Mouse (Mus musculus) G1E (cell line): ENCODE measurements around the gene Aff3. TPM values are rescaled to one million over a fixed set of nuclear protein-coding genes. Genes with fewer than 3 reads are reported as not detected.

Source experiments
- ATAC-seq: 2 replicates; pipeline ENCODE4 v1.8.0; 2016; ENCODE audit warnings: mild to moderate bottlenecking; ENCODE audit not compliant: insufficient number of reproducible peaks, poor library complexity, low FRiP score, severe bottlenecking; ENCODE audit errors: extremely low read depth
- DNase-seq: peaks from one replicate; pipeline ENCODE4 v3.0.0; 2012; ENCODE audit warnings: low spot score
- H3K27me3 ChIP-seq: 2 replicates; pipeline ENCODE4 v1.6.1; 2012; ENCODE audit warnings: mild to moderate bottlenecking, low read length, inconsistent platforms; ENCODE audit not compliant: insufficient read depth
- H3K36me3 ChIP-seq: replicated peaks from 2 replicates; pipeline ENCODE3; 2012; ENCODE audit warnings: mild to moderate bottlenecking, inconsistent platforms
- H3K4me1 ChIP-seq: 2 replicates; pipeline ENCODE4 v1.6.1; 2012; ENCODE audit warnings: low read depth, low read length, inconsistent platforms, mixed read lengths; ENCODE audit not compliant: insufficient read depth
- H3K4me3 ChIP-seq: 2 replicates; pipeline ENCODE4 v1.5.1; 2012; ENCODE audit warnings: low read depth, mild to moderate bottlenecking, inconsistent platforms, low read length, moderate library complexity, mixed read lengths
- H3K9me3 ChIP-seq: replicated peaks from 2 replicates; pipeline ENCODE4 v1.6.1; 2012; ENCODE audit warnings: inconsistent platforms
- CTCF ChIP-seq: IDR thresholded peaks from 2 replicates; pipeline ENCODE4 v1.5.1; 2012; ENCODE audit warnings: low read depth, low read length, inconsistent platforms, mixed read lengths
- GATA1 ChIP-seq: IDR thresholded peaks from 2 replicates; pipeline ENCODE4 v1.6.1; 2012; ENCODE audit warnings: borderline replicate concordance, low read length, inconsistent platforms, mixed read lengths
- GATA2 ChIP-seq: IDR thresholded peaks from 2 replicates; pipeline ENCODE4 v1.6.1; 2012; ENCODE audit warnings: low read depth, low read length, inconsistent platforms, borderline replicate concordance
- POLR2AphosphoS5 ChIP-seq: IDR thresholded peaks from 2 replicates; pipeline ENCODE4 v1.6.1; 2012; ENCODE audit warnings: low read depth, low read length, inconsistent platforms; ENCODE audit not compliant: insufficient replicate concordance
- TAL1 ChIP-seq: conservative IDR thresholded peaks from 2 replicates; pipeline ENCODE4 v1.6.1; 2012; ENCODE audit warnings: low read depth, low read length, inconsistent platforms, mixed read lengths
- polyA plus RNA-seq: library from polyadenylated mRNA; stranded (reverse); fragments of >175 nt; gene quantifications from 2 replicates; pipeline ENCODE4 v1.2.3, GENCODE M21; 2012
- total RNA-seq, 2 experiments: library from RNA; stranded (forward) in 1 of 2; stranded (reverse) in 1 of 2; fragments of 200-1000 nt in 1 of 2; fragments of >200 nt in 1 of 2; fragmentation: Nextera tagmentation in 1 of 2; gene quantifications; 2 replicates each; pipeline ENCODE4 v1.2.3; 2014 to 2017

The Aff3 gene
- total and polyA plus RNA-seq, 3 experiments, result 2.3 to 6.9 (median 6.3) TPM

DNA sequence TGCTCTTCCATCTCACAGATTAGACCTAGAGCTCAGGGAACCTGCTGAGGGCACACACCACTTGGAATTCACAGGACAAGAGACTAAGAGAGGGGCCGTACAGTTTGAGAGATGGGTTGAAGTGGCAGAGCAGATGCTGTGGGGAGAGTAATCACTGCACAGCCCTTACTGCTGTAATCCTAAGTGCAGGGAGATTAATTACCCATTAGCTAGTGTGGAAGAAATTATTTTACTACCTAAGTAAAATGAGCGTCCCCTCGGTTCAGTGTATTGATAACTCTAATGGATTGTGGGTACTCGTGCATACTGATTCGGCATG, 478.6 kb downstream of the Aff3 start:
- Histone ChIP-seq H3K27me3 (peaks cover 7% of the 10 kb centered on the region; the same call in 1 of the 2 replicates), H3K4me3 (no peak overlapping the region), H3K36me3 (no peaks in the 10 kb centered on the region), H3K4me1 (no peaks in the 10 kb centered on the region), H3K9me3 (peaks cover 2% of the 10 kb centered on the region)
- ATAC-seq (no peak), DNase-seq (no peak)
- TF ChIP-seq GATA2 (no peak), GATA1 (no peak), CTCF (no peak), TAL1 (no peak), POLR2AphosphoS5 (no peak)

GRCm38 (mm10) chr1:38185517-38186226, 479.1 kb downstream of the Aff3 start:
- Histone ChIP-seq H3K4me3 (no peak overlapping the region), H3K27me3 (peaks cover 7% of the 10 kb centered on the region; the same call in 1 of the 2 replicates), H3K4me1 (no peaks in the 10 kb centered on the region), H3K36me3 (no peaks in the 10 kb centered on the region), H3K9me3 (peaks cover 2% of the 10 kb centered on the region)
- no peak for TF ChIP-seq TAL1
- TF ChIP-seq CTCF, result peak; percentile 96
- ATAC-seq (no peak; the same call in 1 of the 2 replicates), DNase-seq (peak; percentile 50)

GRCm38 (mm10) chr1:38181020-38181550, 483.7 kb downstream of the Aff3 start:
- Histone ChIP-seq H3K4me3 (no peak overlapping the region), H3K36me3 (no peaks in the 10 kb centered on the region), H3K9me3 (no peaks in the 10 kb centered on the region), H3K4me1 (no peaks in the 10 kb centered on the region), H3K27me3 (peaks cover 9% of the 10 kb centered on the region; the same call in 1 of the 2 replicates)
- ATAC-seq (no peak), DNase-seq (no peak)
- TF ChIP-seq CTCF, result no peak
- no peak for TF ChIP-seq TAL1
- no peak for TF ChIP-seq GATA2
- no peak for TF ChIP-seq GATA1
- no peak for TF ChIP-seq POLR2AphosphoS5

DNA sequence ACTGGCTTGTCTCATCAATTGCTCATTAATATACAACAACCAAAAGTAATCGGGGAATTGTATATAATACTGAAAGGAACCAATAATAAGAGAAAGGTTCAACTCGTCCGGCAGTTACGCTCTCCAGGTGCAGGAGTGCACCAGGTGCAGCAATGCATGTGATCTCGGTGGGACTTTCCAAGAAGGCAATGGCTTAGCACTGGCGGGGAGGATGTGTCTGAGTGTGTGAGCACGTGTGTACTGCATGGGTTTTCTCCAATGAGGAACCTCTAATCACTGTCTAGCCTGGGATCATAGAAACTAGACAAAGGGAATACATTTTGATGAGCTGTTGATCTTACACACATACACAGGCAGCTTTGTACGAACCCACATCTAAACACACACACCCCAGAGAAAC, 485.8 kb downstream of the Aff3 start:
- Histone ChIP-seq H3K27me3 (peaks cover 9% of the 10 kb centered on the region; the same call in 1 of the 2 replicates), H3K36me3 (no peaks in the 10 kb centered on the region), H3K4me3 (no peak overlapping the region), H3K9me3 (no peaks in the 10 kb centered on the region), H3K4me1 (no peaks in the 10 kb centered on the region)
- no peak for DNase-seq
- TF ChIP-seq GATA1 (no peak), GATA2 (no peak), TAL1 (no peak), POLR2AphosphoS5 (no peak), CTCF (no peak)
- no peak for ATAC-seq

DNA sequence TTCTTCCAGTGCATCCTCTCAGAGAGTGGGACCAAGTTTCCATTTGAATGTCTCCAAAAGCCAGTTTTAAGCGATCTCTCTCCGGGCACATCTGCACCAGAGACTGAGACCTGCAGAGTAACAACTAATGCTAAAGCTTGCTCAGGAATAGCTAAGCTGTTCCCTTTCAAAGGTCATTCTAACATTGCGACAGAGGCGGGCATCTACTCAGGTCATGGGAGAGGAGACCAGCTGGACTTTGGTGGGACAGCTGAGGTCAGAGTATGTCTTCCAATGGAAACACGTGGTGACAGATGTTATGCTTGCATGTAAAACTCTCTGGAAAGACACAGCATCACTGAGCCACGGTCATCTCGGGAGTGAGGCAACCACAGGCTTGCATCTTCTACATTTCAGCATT, 488.7 kb downstream of the Aff3 start:
- H3K27me3 ChIP-seq, result peaks cover 8% of the 10 kb centered on the region
- TF ChIP-seq GATA1, result no peak
- TF ChIP-seq GATA2, result no peak
- TF ChIP-seq CTCF, result no peak
- no peak for TF ChIP-seq TAL1
- TF ChIP-seq POLR2AphosphoS5, result no peak
- no peaks in the 10 kb centered on the region for H3K4me1 ChIP-seq
- DNase-seq (no peak), ATAC-seq (no peak)
- no peaks in the 10 kb centered on the region for H3K36me3 ChIP-seq
- H3K9me3 ChIP-seq, result no peaks in the 10 kb centered on the region
- H3K4me3 ChIP-seq, result no peak overlapping the region

DNA sequence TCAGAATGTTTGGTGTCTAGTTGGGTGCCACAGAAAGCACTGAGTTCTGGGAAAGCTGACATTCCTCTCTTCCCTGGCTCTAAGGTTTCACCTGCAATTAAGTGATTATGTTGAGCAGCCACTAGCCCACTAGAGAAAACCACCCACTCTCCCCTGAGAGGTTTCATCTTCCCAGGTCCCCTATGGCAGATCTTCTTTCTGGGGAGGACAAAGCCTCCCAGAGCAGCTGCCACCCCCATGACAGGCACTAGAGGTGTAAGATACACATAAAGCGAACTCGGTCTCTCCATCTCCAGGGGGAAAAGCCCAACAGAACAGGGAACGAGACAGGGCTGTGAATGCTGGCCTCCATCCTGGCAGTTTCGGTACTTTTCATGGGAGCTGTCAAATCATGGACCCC, 492.9 kb downstream of the Aff3 start:
- H3K27me3 ChIP-seq, result peaks cover 9% of the 10 kb centered on the region
- H3K4me3 ChIP-seq, result no peak overlapping the region
- no peaks in the 10 kb centered on the region for H3K4me1 ChIP-seq
- ATAC-seq (no peak), DNase-seq (no peak)
- H3K36me3 ChIP-seq, result no peaks in the 10 kb centered on the region
- no peaks in the 10 kb centered on the region for H3K9me3 ChIP-seq
- no peak for TF ChIP-seq GATA1
- no peak for TF ChIP-seq CTCF
- TF ChIP-seq POLR2AphosphoS5, result no peak
- TF ChIP-seq GATA2, result no peak
- TF ChIP-seq TAL1, result no peak
